Mouse (Mus musculus): ENCODE measurements around the gene Adam12.

The Adam12 gene

DNA sequence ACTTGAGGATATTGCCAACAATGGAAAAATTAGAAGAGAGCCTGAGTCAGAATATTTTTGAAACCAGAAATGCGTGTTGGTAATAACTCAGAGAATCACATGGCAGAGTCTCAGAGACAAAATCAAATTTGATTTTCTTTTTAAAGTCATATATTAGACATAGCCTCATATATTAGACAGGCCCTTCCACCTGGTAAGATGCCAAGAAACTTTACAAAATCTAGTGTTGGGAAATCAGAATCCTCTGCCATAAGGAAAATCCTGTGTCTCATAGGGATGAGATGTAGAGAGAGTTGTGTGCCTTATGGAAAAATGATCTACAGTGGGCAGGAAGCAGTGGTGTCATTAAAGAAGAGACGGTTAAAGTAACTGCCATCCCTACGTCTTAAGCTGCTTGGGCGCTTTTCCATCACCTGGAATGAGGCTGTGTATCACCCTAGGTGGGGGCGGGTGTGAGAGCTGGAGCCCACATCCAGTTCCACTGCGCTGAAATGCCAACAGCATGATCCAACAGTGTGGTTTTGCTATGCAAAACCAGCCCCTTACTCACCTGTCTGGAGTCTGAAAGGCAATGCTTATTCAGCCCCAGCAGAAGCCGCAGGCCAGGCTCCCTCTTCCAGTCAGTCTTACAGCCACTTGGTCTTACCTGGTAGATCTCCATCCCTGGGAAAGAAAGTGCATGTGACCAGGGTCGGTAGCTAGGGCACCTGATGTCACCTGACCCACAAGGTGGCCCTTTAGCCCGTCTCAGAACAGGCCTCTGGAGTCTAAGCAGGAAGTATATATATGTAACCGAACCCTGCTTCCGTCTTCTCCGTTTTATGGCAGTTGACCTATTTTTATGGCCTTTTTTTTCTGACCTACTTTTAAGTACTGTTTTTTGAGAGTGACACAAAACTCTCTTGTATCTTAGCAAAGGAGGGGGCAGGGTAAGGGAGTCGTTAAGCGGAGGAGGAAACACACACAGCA is at the start of gene Adam12:
Gene Adam12 (minus strand): TSS at position 769 of the 969 bp plus-strand sequence.
- no peak for DNase-seq (ENCODE audit: low spot score)

DNA sequence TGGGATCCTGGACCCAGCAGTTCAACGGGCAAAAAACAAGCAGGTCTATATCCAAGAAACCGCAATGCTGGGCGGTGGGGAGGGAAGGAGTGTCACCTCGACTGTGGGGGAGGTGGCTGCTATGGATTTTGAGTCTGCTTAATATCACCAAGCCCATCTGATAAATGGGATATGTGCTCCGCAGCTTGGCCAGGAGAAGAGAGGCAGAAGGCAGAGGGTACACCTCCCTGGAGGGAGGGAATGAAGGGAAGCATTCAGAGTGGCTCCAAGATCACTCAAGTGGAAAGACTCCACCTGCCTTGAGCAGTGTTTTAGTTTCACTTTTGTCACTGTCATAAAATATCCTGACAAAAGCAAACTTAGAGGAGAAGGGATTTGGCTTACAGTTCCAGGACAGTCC is 41.0 kb upstream of the Adam12 start:
- no peak for DNase-seq (ENCODE audit: low spot score)

GRCm38 (mm10) chr7:134272421-134272820 is 40.5 kb upstream of the Adam12 start:
- DNase-seq (ENCODE audit: low spot score) = no peak

DNA sequence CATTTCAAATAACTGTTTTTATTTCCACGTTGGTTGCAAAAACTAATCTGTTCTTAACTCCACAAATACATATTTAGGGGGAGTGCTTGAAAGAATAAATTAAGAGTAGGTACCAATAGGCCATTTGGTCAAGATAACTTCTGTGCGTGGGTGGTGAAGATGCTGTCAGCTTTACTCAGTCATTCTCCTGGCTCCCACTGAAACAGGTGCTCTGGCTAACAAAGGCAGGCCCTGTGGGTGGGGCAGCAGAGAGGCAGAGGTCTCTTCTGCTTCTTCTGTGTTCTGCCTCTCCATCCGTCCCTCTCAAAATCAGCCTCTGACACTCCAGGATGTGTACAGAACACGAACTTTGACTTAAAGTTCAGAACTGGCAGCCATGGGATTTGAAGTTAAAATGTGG is 33.8 kb upstream of the Adam12 start:
- no peak for DNase-seq (ENCODE audit: low spot score)

DNA sequence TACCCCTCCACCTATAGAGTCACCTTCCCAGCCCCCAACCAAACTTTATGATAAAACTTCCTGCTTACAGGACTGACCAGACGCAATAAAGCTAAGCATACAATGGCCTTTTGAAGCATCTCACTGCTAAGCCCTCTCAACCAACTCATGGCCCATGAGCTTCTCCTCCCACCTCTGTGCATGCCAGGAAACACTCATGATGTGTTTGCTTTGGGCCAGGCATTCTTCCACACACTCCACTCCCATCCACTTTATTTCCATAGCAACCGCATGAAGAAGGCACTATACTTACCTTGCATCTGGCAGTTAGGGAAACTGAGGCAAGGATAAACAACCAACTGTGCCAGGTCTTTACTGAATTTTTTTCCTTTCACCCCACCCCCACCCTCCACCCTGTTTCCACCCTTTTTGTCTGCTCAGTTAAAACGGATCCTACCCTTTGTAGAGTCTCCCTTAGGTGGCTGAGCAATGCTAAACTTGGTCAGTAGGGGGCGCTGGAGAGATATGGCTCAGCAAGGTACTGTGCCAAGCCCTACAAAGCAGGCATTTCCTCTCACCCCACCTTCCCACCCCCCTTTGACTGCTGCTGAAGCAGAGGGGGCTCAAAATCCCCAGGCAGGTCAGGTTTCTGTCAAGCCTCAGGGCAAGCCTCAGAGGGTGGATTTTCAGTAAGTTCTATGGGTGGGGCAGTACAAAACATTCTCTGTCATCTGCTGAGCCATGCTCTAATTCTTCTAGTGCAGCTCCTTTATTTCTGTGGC is 31.4 kb upstream of the Adam12 start:
- peak; percentile 48 for DNase-seq (ENCODE audit: low spot score)

DNA sequence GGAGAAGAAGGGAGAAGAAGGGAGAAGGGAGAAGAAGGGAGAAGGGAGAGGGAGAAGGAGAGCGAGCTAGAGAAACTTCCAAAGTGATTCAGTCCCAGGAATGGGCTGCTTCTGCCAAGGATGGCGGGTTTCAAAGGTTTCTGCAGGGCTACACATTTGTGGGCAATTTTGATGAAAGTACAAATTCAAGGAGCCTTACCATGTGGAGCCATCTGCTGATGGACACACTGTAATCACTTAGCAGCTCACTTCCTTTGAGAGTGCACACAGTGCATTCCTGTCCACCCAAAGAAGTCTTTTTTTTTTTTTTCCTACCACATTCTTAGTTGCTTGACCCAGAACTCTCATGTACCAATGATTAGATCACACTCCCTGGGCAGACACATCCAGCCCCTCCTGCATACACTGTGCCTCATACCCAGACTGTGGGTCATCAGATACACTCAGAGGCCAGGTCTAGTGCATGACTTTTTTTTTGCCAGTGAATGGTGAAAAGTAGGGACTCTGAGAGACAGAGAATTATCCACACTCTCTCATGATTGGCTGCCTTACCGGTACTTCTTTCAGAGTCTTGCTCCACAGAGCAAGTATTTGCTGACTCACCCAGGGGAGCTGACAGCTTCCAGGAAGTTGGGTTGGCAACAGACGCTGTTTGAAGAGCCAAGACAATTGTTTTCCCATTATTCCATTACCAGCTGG is 29.2 kb upstream of the Adam12 start:
- no peak for DNase-seq (ENCODE audit: low spot score)

DNA sequence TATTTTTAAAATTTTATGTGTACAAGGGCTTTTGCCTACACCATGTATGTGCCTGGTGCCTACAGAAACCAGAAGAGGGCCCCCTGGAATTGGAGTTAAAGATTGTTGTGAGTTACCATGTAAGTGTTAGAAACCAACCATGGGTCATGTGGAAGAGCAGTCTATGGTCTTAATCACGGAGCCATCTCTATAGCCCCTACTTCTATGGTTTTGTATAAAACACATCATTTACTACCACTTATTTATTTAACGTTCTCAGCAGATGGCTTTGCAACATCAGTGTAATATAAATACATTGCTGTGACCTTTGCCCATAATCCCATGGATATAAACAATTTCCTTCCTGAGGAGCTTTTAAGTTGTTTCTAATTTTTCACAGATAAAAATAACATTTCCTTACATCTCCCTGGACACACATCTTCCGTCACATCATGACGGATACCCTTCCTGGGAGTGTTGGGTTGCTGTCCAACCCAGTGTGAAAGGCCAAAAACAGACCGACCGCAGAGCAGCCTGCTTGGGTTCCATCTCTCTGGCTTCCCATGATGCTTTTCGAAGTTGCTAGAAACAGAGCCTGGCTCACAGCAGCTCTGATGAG is 18.4 kb upstream of the Adam12 start:
- no peak for DNase-seq (ENCODE audit: low spot score)

GRCm38 (mm10) chr7:134248041-134248440 is 16.1 kb upstream of the Adam12 start:
- DNase-seq (ENCODE audit: low spot score) = no peak

DNA sequence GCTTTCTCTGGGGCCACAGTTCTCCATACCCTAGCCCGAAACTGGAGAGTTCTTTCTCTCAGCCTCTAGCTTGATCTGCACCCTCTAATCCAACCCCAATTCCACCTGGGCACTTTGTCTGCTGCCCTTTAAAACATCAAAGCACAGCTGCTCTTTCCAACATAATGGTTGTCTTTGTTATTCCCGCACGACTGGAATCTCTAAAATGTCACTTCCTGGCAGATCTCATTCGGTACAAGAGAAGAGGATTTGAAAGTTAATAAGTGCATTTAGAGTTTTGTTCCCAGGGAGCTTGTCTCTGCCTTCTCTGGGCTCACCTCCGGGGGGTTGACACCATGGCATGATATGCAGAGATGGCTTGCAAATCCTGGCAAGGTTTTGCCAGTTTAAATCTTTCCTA is 14.7 kb upstream of the Adam12 start:
- DNase-seq (ENCODE audit: low spot score) = no peak

- DNase-seq (ENCODE audit: low spot score) = no peak
Measured at GRCm38 (mm10) chr7:134242773-134243172, 10.8 kb upstream of the Adam12 start.

- DNase-seq (ENCODE audit: low spot score) = no peak
Measured at GRCm38 (mm10) chr7:134241212-134241611, 9.3 kb upstream of the Adam12 start.

- no peak for DNase-seq (ENCODE audit: low spot score)
Measured at GRCm38 (mm10) chr7:134240579-134240978, 8.6 kb upstream of the Adam12 start.

- no peak for DNase-seq (ENCODE audit: low spot score)
Measured at GRCm38 (mm10) chr7:134238863-134239262, 6.9 kb upstream of the Adam12 start.

DNA sequence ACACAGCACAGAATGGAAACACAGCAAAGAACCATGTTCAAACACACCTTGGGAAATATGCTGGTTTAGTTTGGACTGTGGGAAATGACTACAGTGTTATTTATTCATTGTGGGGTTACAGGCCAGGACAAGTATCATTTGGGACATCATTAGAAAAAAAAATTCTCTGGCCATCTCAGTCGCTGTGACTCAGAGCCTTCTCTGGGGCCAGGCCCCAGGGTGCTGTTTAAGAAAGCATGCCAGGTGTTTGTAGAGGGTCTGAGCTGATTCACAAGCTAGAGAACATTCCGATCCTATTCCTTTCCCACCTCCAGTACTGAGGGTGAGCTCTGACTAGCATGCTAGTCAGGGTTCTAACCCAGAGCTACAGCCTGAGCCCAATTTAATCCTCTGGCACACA is 5.4 kb upstream of the Adam12 start:
- no peak for DNase-seq (ENCODE audit: low spot score)

GRCm38 (mm10) chr7:134236727-134237126 is 4.8 kb upstream of the Adam12 start:
- DNase-seq (ENCODE audit: low spot score) = no peak

- DNase-seq (ENCODE audit: low spot score) = no peak
Measured at GRCm38 (mm10) chr7:134235552-134235951, 3.6 kb upstream of the Adam12 start.

DNA sequence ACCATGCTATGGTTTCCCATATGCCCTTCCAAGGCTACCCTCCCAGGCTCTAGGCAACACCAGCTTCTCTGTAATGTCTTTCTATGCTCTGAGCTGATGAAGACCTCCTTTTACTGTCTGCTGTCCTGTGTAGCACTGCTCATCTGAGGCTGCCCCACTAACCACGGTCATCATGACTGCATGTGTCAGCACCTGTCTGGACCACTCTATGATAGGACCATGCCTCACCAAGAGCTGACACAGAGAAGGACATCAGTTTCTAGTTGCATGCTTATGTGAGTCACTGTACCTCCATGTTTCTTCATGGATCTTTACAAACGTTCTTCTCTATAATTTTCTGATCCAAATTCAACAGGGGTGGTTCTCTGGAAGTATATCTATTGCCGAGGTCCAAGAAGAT is 1.2 kb downstream of the Adam12 start:
- no peak for DNase-seq (ENCODE audit: low spot score)

DNA sequence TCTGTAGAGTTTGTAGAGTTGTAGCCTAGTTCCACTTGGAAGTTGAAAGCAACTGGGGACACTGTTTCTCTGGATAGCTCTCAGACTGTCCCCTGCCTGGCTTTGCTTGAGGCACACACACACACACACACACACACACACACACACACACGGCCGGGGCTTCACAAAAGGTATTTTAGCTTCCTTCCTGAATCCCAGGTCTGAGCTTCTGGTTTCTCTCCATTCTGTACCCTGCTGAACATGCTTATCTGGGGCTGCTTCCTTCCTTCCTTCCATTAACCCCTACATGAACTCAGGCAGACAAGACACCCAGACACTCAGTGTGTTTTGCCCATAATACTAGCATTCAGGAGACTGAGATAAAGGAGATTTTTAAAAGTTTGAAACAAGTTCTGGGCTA is 2.0 kb downstream of the Adam12 start:
- DNase-seq (ENCODE audit: low spot score) = no peak

GRCm38 (mm10) chr7:134227773-134228455 is 4.0 kb downstream of the Adam12 start:
- no peak for DNase-seq (ENCODE audit: low spot score)

DNA sequence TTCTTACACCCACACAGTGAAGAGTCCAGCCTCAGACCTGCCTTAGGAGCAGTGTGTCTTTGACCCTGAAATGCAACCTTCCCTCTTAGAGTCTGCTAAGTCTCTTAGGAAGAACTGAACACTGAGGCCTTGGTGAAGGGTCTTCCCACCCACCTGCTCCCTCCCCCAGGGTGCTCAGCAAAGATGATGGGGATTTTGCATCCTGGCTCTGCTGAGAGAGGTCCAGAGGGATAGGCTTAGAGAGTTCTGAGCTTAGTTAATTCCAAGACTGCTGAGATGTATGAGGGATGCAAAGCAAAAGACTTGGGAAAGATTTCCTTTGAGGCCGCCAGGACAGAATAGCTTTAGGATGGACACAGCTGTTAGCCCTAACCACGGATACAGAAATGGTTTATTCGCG is 4.8 kb downstream of the Adam12 start:
- no peak for DNase-seq (ENCODE audit: low spot score)

- DNase-seq (ENCODE audit: low spot score) = no peak
Measured at GRCm38 (mm10) chr7:134226231-134226630, 5.7 kb downstream of the Adam12 start.
